Mouse (Mus musculus): ENCODE measurements around the gene Mef2b.

- TF ChIP-seq CTCF (IDR thresholded peaks at IDR 0.05; ENCODE audit: low read depth): no peak
- no peak for TF ChIP-seq EP300 (IDR thresholded peaks at IDR 0.05; ENCODE audit: low read depth)
Observed at GRCm38 (mm10) chr8:70112401-70113016, 27.0 kb upstream of the Mef2b start.
